Mouse (Mus musculus) neural tube, embryonic 15.5 days (tissue): ENCODE measurements around the gene Aven. TPM values are rescaled to one million over a fixed set of nuclear protein-coding genes. Genes with fewer than 3 reads are reported as not detected.
A peak's percentile ranks its signal among the peaks of the same experiment; 100 is the strongest.

ENCODE experiments used
- ATAC-seq: fragments of 200-750 bp; cut with Nextera tagmentation; 2 replicates; pipeline ENCODE4 v1.8.0; 2017; ENCODE audit warnings: mild to moderate bottlenecking, moderate TSS enrichment, moderate library complexity; ENCODE audit not compliant: low FRiP score
- H3K27ac ChIP-seq: fragments of 300-500 bp; sonication (generic); replicated peaks from 2 replicates; pipeline ENCODE4 v1.5.1; 2015; ENCODE audit warnings: mild to moderate bottlenecking, inconsistent platforms
- H3K27me3 ChIP-seq: fragments of 300-500 bp; sonication (generic); replicated peaks from 2 replicates; pipeline ENCODE4 v1.6.1; 2015; ENCODE audit warnings: inconsistent platforms
- H3K36me3 ChIP-seq: fragments of 300-500 bp; sonication (generic); 2 replicates; pipeline ENCODE4 v1.6.1; 2015; ENCODE audit warnings: inconsistent platforms
- H3K4me1 ChIP-seq: fragments of 300-500 bp; sonication (generic); 2 replicates; pipeline ENCODE4 v1.6.1; 2015; ENCODE audit warnings: inconsistent platforms
- H3K4me2 ChIP-seq: fragments of 300-500 bp; sonication (generic); 2 replicates; pipeline ENCODE4 v1.6.1; 2015; ENCODE audit warnings: inconsistent platforms, mild to moderate bottlenecking, moderate library complexity
- H3K4me3 ChIP-seq: fragments of 300-500 bp; sonication (generic); replicated peaks from 2 replicates; pipeline ENCODE4 v1.5.1; 2015; ENCODE audit warnings: mild to moderate bottlenecking, inconsistent platforms
- H3K9ac ChIP-seq: fragments of 300-500 bp; sonication (generic); replicated peaks from 2 replicates; pipeline ENCODE4 v1.6.1; 2015; ENCODE audit warnings: mild to moderate bottlenecking, inconsistent platforms
- H3K9me3 ChIP-seq: fragments of 300-500 bp; sonication (generic); replicated peaks from 2 replicates; pipeline ENCODE4 v1.6.1; 2016; ENCODE audit warnings: inconsistent platforms
- WGBS: fragments of 180-500 bp; shearing (Covaris S2); methylation state at CpG from one replicate; pipeline ENCODE4 v1.1.7; 2015; ENCODE audit warnings: mixed read lengths; 5-methylcytosine and 5-hydroxymethylcytosine counted together
- polyA plus RNA-seq: library from polyadenylated mRNA; unstranded; fragments of >200 nt; fragmentation: Nextera tagmentation; extraction: Ambion mirVana; gene quantifications from 2 replicates; pipeline ENCODE4 v1.2.1, GENCODE M21; 2015

Aven gene
- polyA plus RNA-seq, 1 experiment from 2014 or later: 4.1 TPM

DNA sequence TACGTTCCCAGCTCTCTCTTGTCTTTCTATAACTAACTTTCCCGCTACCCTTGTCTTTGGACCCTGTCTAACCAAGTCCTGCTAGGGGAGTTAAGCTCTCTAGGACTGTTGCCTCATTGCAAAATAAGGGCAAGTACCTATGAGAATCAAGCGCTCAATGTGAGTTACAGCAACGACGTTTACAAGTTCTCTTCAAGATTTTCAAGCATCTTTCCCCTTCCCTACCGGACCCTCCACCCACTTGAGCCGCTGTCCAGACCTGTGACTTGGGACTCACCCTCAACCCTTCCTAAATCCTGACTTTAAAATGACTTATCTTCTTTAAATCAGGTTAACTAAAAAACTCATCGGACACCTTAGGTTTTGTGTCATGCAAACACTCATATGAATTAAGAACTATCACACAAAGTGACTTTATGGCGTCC lies 321 bp upstream of the Aven start:
- peak; percentile 7; the same call in 1 of the 2 replicates for ATAC-seq
- Histone ChIP-seq H3K4me1 (peaks cover 13% of the 10 kb centered on the region), H3K9me3 (no peaks in the 10 kb centered on the region), H3K27me3 (no peaks in the 10 kb centered on the region), H3K4me2 (peak overlapping the region; percentile 76), H3K4me3 (peak overlapping the region; percentile 73), H3K36me3 (no peaks in the 10 kb centered on the region), H3K27ac (peak overlapping the region; percentile 96), H3K9ac (peak overlapping the region; percentile 95)
- WGBS: 6% methylated on average over 9 of the region's 9 CpGs

DNA sequence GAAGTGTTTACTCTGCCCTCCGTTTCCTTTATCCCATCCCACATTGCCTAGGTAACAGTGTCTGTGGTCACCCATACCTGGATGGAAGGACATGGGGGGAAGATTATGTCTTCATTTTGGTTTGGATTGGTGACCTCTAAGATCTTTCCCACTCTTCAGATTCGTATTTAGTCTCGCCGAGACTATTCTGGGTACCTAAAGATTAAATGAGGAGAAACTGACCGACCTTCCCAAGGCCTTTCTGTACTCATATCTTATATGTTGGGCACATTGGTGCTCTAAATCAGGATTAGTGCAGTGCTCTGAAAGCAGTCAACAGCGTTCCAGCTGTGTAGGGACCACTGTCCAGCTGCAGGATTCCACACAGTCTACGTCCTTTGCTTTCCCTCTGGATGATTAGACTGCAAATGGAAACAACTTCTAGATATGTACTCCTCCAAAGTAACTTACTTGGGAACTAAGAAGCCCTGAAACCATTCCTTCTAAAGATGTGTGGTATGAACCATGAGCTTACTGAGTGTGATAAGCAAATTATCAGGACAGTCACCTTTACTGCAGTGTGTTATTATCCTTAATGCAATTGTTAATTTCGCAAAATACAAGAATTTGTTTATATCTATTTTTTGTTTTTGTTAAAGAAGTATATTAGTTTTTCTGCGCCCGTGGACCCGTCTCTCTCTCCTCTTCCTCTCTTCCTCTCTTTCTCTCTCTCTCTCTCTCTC lies 936 bp downstream of the Aven start:
- H3K4me3 ChIP-seq: peak overlapping the region; percentile 73
- 43% methylated on average over 11 of the region's 11 CpGs for WGBS

DNA sequence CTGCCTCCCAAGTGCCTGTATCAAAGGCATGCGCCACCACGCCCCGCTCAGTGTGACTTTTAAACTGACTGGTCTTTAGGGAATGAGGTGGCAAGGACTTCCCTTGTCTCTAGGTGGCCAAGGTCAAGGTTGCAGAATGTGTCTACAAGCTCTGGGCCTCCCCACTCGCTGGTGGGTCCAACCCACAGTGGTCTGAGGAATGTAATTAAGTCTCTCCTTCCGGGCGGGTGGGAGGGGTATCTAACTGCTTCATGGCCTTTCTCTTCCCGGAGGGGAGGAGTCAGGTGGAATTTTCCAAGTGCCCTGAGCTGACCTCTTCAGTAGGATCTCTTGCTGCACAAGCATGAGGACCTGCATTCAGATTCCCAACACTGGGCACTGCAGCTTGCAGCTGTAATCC lies 5.1 kb downstream of the Aven start:
- Histone ChIP-seq H3K4me3 (no peak overlapping the region), H3K4me2 (no peak overlapping the region), H3K4me1 (peaks cover 6% of the 10 kb centered on the region), H3K27ac (no peak overlapping the region), H3K27me3 (no peaks in the 10 kb centered on the region), H3K36me3 (no peaks in the 10 kb centered on the region), H3K9ac (no peak overlapping the region), H3K9me3 (no peaks in the 10 kb centered on the region)
- ATAC-seq: no peak
- WGBS: 69% methylated on average over 7 of the region's 7 CpGs

More for the DNA sequence above, 936 bp downstream of the Aven start:
- Histone ChIP-seq H3K9me3 (no peaks in the 10 kb centered on the region), H3K27ac (peak overlapping the region; percentile 96), H3K36me3 (no peaks in the 10 kb centered on the region), H3K4me1 (peaks cover 13% of the 10 kb centered on the region), H3K9ac (peak overlapping the region; percentile 95), H3K4me2 (peak overlapping the region; percentile 76), H3K27me3 (no peaks in the 10 kb centered on the region)
- ATAC-seq: peak; percentile 15

DNA sequence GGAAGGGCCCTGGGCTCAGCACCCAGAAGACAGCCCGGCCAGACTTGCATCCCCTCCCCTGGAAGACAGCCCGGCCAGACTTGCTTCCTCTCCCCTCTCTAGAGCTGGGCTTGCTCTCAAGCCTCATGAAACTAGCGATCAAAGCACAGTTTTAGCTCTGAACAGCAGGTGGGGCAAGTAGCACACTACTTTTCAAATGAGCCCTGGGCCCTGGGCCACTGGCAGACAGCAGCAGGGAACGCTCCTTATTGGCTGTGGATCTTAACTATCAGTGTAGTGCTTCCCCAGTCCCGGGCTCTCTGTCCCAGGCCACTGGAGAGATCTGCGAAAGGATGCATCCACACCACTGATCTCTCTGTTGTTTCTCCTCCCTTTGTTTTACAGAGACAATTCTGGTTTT lies 8.4 kb downstream of the Aven start:
- ATAC-seq: peak; percentile 94
- Histone ChIP-seq H3K4me1 (no peaks in the 10 kb centered on the region; the same call in 1 of the 2 replicates), H3K27ac (no peak overlapping the region), H3K4me3 (no peak overlapping the region), H3K4me2 (no peak overlapping the region; the same call in 1 of the 2 replicates), H3K9me3 (no peaks in the 10 kb centered on the region), H3K9ac (no peak overlapping the region), H3K27me3 (no peaks in the 10 kb centered on the region), H3K36me3 (no peaks in the 10 kb centered on the region)
- 2% methylated on average over 6 of the region's 6 CpGs for WGBS

DNA sequence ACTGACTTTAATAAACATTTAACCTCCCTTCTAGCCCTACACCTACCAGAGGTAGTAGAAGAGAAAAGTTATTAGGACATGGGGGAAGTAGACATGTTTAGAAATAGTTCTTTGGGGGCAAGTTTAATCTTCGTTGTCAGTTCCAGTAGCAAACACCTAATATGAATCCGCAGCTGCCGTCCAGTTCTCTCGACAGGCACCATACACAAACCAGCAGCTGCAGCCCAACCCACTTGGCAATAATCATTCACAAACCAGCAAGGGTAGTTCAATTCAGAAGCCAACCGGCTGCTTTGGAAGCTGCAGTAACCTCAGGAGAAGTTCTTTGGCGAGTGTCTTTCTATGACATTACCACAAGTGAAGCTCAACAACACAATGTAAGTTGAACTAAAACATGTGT lies 11.2 kb downstream of the Aven start:
- Histone ChIP-seq H3K27ac (no peak overlapping the region), H3K4me1 (no peaks in the 10 kb centered on the region; the same call in 1 of the 2 replicates), H3K9me3 (no peaks in the 10 kb centered on the region), H3K4me2 (no peak overlapping the region), H3K36me3 (no peaks in the 10 kb centered on the region), H3K4me3 (no peak overlapping the region), H3K9ac (no peak overlapping the region), H3K27me3 (no peaks in the 10 kb centered on the region)
- no peak for ATAC-seq
- 89% methylated on average over 6 of the region's 6 CpGs for WGBS

DNA sequence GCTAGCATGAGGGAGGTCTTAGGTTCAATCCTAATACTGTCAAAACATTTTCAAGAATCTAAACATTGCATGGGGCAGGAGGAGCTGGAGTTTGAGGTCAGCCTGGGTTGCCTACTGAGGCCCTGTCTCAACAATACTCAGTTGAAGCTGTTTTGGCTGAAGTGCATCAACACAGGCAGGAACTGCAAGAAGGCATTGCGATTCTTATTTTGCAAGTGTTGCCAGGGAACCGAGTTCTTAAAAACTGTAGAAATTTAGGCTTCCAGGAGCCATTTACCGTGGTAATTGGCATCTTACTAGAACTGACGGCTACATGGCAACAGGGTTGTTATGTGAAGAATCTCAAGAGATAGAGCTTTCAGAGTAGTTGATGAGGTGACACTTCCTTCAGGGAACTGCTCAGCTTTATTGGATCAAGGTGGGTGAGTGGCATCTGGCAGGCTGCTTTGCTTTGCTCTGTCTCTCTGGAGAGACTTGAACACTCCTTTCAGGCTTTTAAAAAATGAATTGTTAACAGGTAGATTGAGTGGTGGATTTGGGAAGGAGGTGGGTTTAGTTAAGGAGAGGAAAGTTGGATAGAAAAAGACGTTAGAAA lies 14.2 kb downstream of the Aven start:
- ATAC-seq: no peak
- Histone ChIP-seq H3K4me3 (no peak overlapping the region), H3K27ac (no peak overlapping the region), H3K9ac (no peak overlapping the region), H3K4me2 (no peak overlapping the region), H3K27me3 (no peaks in the 10 kb centered on the region), H3K4me1 (no peaks in the 10 kb centered on the region), H3K9me3 (no peaks in the 10 kb centered on the region), H3K36me3 (no peaks in the 10 kb centered on the region)
- WGBS: 78% methylated on average over 5 of the region's 5 CpGs

DNA sequence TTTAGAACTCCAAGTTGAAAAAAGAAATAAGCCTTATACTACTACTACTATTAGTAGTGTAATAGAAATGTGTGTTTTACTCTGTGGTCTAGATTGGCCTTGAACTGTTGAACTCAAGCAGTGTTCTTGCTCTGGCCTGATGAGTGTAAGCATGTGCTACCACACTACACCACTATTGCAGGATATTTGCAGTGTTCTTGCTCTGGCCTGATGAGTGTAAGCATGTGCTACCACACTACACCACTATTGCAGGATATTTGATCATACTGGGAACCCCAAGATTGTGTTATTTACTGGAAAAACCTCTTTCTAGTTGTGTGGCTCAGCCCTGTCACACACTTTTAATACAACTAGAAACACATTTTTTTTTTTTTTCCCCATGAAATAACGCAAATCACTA lies 14.7 kb downstream of the Aven start:
- no peaks in the 10 kb centered on the region for H3K36me3 ChIP-seq
- WGBS: 98% methylated on average over 1 of the region's 1 CpGs

DNA sequence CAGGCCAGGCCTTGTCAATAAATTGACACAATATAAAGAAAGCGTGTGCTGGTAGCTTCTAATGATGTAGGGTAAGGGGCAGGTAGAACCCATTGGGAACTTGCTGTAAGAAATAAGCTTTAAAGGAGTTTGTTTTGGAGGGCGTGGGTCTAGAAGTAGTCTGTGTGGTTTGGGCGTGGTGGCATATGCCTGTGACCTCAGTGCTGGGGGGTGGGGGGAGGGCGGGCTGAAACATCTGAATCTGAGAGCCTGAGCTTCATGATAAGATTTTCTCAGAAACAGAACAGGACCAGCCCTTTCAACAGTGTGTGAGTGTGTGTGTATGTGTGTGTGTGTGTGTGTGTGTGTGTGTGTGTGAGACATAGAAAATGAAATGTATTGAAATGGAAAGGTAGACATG lies 17.4 kb downstream of the Aven start:
- no peak for ATAC-seq
- WGBS: 93% methylated on average over 4 of the region's 4 CpGs

More for the DNA sequence above, 14.7 kb downstream of the Aven start:
- Histone ChIP-seq H3K27me3 (no peaks in the 10 kb centered on the region), H3K4me1 (no peaks in the 10 kb centered on the region), H3K27ac (no peak overlapping the region), H3K4me2 (no peak overlapping the region), H3K9ac (no peak overlapping the region), H3K4me3 (no peak overlapping the region), H3K9me3 (no peaks in the 10 kb centered on the region)
- ATAC-seq: no peak

DNA sequence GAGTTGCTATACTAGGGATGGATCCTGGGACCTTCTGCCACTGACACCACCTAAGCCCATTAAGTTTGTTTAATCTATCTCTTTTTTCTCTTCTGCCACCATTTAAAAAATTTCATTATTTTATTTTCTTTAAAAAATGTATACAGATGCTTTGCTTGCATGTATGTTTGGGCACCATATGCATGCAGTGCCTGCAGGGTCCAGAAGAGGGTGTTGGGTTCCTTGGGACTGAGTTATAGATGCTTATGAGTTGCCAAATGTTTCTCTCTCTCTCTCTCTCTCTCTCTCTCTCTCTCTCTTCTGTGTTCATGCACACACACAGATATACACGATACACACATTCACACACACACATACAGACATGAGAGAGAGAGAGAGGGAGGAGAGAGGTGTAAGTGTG lies 20.3 kb downstream of the Aven start:
- Histone ChIP-seq H3K4me2 (no peak overlapping the region), H3K9ac (no peak overlapping the region), H3K4me3 (no peak overlapping the region), H3K27me3 (no peaks in the 10 kb centered on the region), H3K9me3 (no peaks in the 10 kb centered on the region), H3K36me3 (no peaks in the 10 kb centered on the region), H3K27ac (no peak overlapping the region), H3K4me1 (no peaks in the 10 kb centered on the region)
- no peak for ATAC-seq
- 91% methylated on average over 1 of the region's 1 CpGs for WGBS

More for the DNA sequence above, 17.4 kb downstream of the Aven start:
- Histone ChIP-seq H3K9me3 (no peaks in the 10 kb centered on the region), H3K4me3 (no peak overlapping the region), H3K4me1 (no peaks in the 10 kb centered on the region), H3K36me3 (no peaks in the 10 kb centered on the region), H3K27me3 (no peaks in the 10 kb centered on the region), H3K4me2 (no peak overlapping the region), H3K9ac (no peak overlapping the region), H3K27ac (no peak overlapping the region)

DNA sequence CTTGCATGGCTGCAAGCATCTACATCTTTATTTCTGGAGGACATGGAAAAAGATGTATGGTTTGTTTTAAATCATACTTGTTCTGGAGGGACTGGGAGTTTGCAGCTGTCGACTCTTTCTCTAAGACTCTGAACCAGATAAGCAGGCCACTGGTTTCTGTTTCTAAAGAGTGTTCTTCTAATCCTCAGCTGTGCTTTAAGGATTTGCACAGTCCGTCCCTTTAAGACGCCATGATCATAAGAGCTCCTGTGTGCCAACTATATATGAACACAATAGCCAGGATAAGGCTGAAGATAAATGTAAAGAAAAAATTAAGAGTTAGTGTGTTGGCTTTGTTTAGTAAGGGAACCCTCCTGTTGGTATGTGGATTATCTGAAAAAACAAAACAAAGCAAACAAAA lies 24.0 kb downstream of the Aven start:
- H3K27ac ChIP-seq: no peak overlapping the region
- H3K4me1 ChIP-seq: no peaks in the 10 kb centered on the region
- no peak for ATAC-seq
- no peak overlapping the region for H3K4me3 ChIP-seq
- H3K4me2 ChIP-seq: no peak overlapping the region
- no peak overlapping the region for H3K9ac ChIP-seq
- no peaks in the 10 kb centered on the region for H3K36me3 ChIP-seq
- H3K9me3 ChIP-seq: no peaks in the 10 kb centered on the region
- 90% methylated on average over 3 of the region's 3 CpGs for WGBS
- no peaks in the 10 kb centered on the region for H3K27me3 ChIP-seq

DNA sequence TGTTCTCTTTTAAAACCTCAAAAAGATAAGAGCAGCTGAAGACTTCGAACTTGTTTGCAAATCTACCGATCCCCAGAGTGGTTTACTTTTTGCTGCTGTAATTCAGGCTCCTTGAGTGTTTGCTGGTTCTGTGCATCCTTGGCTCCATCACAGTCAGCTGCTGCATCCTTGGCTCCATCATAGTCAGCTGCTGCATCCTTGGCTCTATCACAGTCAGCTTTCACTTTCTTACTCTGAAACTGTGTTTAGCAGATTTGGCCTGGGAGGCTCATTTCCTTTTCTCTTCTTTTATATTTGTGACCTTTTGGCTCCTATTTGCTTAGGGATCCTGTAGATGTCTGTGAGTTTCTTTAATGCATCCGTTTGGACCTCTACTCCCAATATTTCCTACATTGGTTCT lies 24.5 kb downstream of the Aven start:
- H3K9ac ChIP-seq: no peak overlapping the region
- H3K27me3 ChIP-seq: no peaks in the 10 kb centered on the region
- WGBS: 93% methylated on average over 3 of the region's 3 CpGs
- H3K4me1 ChIP-seq: no peaks in the 10 kb centered on the region
- no peak for ATAC-seq
- H3K9me3 ChIP-seq: no peaks in the 10 kb centered on the region
- H3K36me3 ChIP-seq: no peaks in the 10 kb centered on the region
- H3K4me2 ChIP-seq: no peak overlapping the region
- H3K27ac ChIP-seq: no peak overlapping the region
- no peak overlapping the region for H3K4me3 ChIP-seq

DNA sequence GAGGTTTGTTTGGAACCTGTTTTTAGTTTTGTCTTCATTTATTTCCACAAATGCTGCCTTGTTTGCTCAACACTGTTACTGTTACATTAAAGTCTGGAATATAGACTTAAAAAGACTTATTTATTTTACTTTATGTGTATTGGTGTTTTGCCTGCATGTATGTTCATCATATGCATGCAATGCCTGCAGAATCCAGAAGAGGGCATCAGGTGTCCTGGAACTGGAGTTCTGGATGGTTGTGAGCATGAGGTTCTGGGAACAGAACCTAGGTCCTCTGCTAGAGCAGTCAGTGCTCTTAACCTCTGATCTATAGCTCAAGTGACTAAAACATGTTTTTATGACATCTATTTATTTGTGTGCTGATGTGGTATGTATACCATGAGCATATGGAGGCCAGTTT lies 25.8 kb downstream of the Aven start:
- Histone ChIP-seq H3K4me3 (no peak overlapping the region), H3K27me3 (no peaks in the 10 kb centered on the region), H3K4me1 (no peaks in the 10 kb centered on the region), H3K27ac (no peak overlapping the region), H3K4me2 (no peak overlapping the region), H3K36me3 (no peaks in the 10 kb centered on the region), H3K9me3 (no peaks in the 10 kb centered on the region), H3K9ac (no peak overlapping the region)
- ATAC-seq: no peak
